Mouse (Mus musculus) liver, embryonic 14.5 days (tissue): Measurements from ENCODE around the gene H2-Eb2.

Experiments
- CTCF ChIP-seq: IDR thresholded peaks from 2 replicates; pipeline ENCODE4 v1.5.1; 2016; ENCODE audit warnings: antibody characterized with exemption, low read depth, control low read depth
- EP300 ChIP-seq: IDR thresholded peaks from 2 replicates; pipeline ENCODE4 v1.6.1; 2016; ENCODE audit warnings: antibody characterized with exemption, low read depth

- TF ChIP-seq CTCF = no peak
- TF ChIP-seq EP300 = no peak
Measured at GRCm38 (mm10) chr17:34362954-34363546, 37.6 kb downstream of the H2-Eb2 start.
